Mouse (Mus musculus) limb, embryonic 13.5 days (tissue): ENCODE measurements around the gene Psen1. TPM values are rescaled to one million over a fixed set of nuclear protein-coding genes. Genes with fewer than 3 reads are reported as not detected.

ENCODE experiments used
- ATAC-seq: fragments of 200-750 bp; cut with Nextera tagmentation; 2 replicates; pipeline ENCODE4 v1.8.0; 2017; ENCODE audit warnings: low read depth, moderate number of reproducible peaks, moderate TSS enrichment; ENCODE audit not compliant: low FRiP score
- H3K27ac ChIP-seq: fragments of 300-500 bp; sonication (generic); 2 replicates; pipeline ENCODE4 v1.5.1; 2015; ENCODE audit warnings: inconsistent platforms, mild to moderate bottlenecking, moderate library complexity
- H3K27me3 ChIP-seq: fragments of 300-500 bp; sonication (generic); 2 replicates; pipeline ENCODE4 v1.6.1; 2015; ENCODE audit warnings: mild to moderate bottlenecking, inconsistent platforms
- H3K36me3 ChIP-seq: fragments of 300-500 bp; sonication (generic); 2 replicates; pipeline ENCODE4 v1.6.1; 2015; ENCODE audit warnings: inconsistent platforms, mild to moderate bottlenecking, moderate library complexity
- H3K4me1 ChIP-seq: fragments of 300-500 bp; sonication (generic); 2 replicates; pipeline ENCODE4 v1.6.1; 2015; ENCODE audit warnings: inconsistent platforms
- H3K4me2 ChIP-seq: fragments of 300-500 bp; sonication (generic); replicated peaks from 2 replicates; pipeline ENCODE4 v1.6.1; 2015; ENCODE audit warnings: inconsistent platforms, mild to moderate bottlenecking, moderate library complexity
- H3K4me3 ChIP-seq: fragments of 300-500 bp; sonication (generic); 2 replicates; pipeline ENCODE4 v1.5.1; 2015; ENCODE audit warnings: moderate library complexity, mild to moderate bottlenecking, inconsistent platforms
- H3K9ac ChIP-seq: fragments of 300-500 bp; sonication (generic); 2 replicates; pipeline ENCODE4 v1.6.1; 2015; ENCODE audit warnings: mild to moderate bottlenecking, inconsistent platforms
- H3K9me3 ChIP-seq: fragments of 300-500 bp; sonication (generic); 2 replicates; pipeline ENCODE4 v1.6.1; 2016; ENCODE audit warnings: inconsistent platforms
- WGBS: fragments of 180-500 bp; shearing (Covaris S2); methylation state at CpG from one replicate; pipeline ENCODE4 v1.1.7; 2015; 5-methylcytosine and 5-hydroxymethylcytosine counted together
- polyA plus RNA-seq: library from polyadenylated mRNA; unstranded; fragments of >200 nt; fragmentation: Nextera tagmentation; extraction: Ambion mirVana; gene quantifications from 2 replicates; pipeline ENCODE4 v1.2.1, GENCODE M21; 2015

The Psen1 gene
- polyA plus RNA-seq, 1 experiment from 2014 or later, result 60.1 TPM

GRCm38 (mm10) chr12:83764044-83764365 is 76.1 kb downstream of the Psen1 start:
- Histone ChIP-seq H3K27me3 (peaks cover 21% of the 10 kb centered on the region; the same call in 1 of the 2 replicates), H3K4me3 (peak overlapping the region; percentile 38), H3K36me3 (no peaks in the 10 kb centered on the region), H3K27ac (no peak overlapping the region), H3K4me2 (peak overlapping the region; percentile 72), H3K4me1 (peaks cover 53% of the 10 kb centered on the region), H3K9ac (peak overlapping the region; percentile 54), H3K9me3 (no peaks in the 10 kb centered on the region)
- WGBS, result 6% methylated on average over 14 of the region's 14 CpGs
- peak; percentile 21; the same call in 1 of the 2 replicates for ATAC-seq

- peak overlapping the region; percentile 38 for H3K4me3 ChIP-seq
- no peak for ATAC-seq
- no peak overlapping the region for H3K9ac ChIP-seq
- peaks cover 22% of the 10 kb centered on the region; the same call in 1 of the 2 replicates for H3K27me3 ChIP-seq
- H3K9me3 ChIP-seq, result no peaks in the 10 kb centered on the region
- H3K4me2 ChIP-seq, result peak overlapping the region; percentile 72
- 69% methylated on average over 10 of the region's 10 CpGs for WGBS
- peaks cover 58% of the 10 kb centered on the region for H3K4me1 ChIP-seq
- no peaks in the 10 kb centered on the region for H3K36me3 ChIP-seq
- H3K27ac ChIP-seq, result no peak overlapping the region
Measured at GRCm38 (mm10) chr12:83764519-83764918, 76.6 kb downstream of the Psen1 start.

- no peaks in the 10 kb centered on the region for H3K36me3 ChIP-seq
- ATAC-seq, result no peak
- no peak overlapping the region for H3K4me2 ChIP-seq
- peaks cover 71% of the 10 kb centered on the region for H3K4me1 ChIP-seq
- H3K9ac ChIP-seq, result no peak overlapping the region
- peaks cover 31% of the 10 kb centered on the region; the same call in 1 of the 2 replicates for H3K27me3 ChIP-seq
- no peak overlapping the region for H3K27ac ChIP-seq
- no peaks in the 10 kb centered on the region for H3K9me3 ChIP-seq
- H3K4me3 ChIP-seq, result no peak overlapping the region
- 43% methylated on average over 13 of the region's 13 CpGs for WGBS
Measured at GRCm38 (mm10) chr12:83765965-83766603, 78.1 kb downstream of the Psen1 start.

DNA sequence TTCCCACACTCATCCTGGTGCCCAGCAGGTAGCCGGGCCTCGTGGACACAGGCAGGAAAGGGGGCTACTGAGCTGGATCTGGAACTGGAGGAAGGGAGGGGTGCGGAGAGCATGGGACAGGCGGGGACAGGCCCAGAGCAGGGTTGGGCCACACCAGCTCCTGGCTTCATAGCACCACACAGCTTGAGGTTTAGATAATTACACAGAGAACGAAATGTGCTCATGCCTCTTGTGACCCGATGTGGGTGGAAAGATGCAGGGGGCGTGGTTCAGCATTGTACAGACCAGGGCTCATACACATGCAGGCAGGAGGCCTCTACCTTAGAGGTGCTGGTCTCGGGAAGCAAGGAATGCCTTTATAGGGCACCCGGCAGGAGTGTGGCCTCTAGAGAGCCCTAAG is 79.9 kb downstream of the Psen1 start:
- Histone ChIP-seq H3K4me3 (no peak overlapping the region), H3K4me1 (peaks cover 64% of the 10 kb centered on the region), H3K9ac (no peak overlapping the region), H3K9me3 (no peaks in the 10 kb centered on the region), H3K27me3 (peaks cover 36% of the 10 kb centered on the region; the same call in 1 of the 2 replicates), H3K36me3 (no peaks in the 10 kb centered on the region), H3K4me2 (no peak overlapping the region), H3K27ac (no peak overlapping the region; the same call in 1 of the 2 replicates)
- 50% methylated on average over 9 of the region's 9 CpGs for WGBS
- ATAC-seq, result no peak

GRCm38 (mm10) chr12:83768235-83768899 is 80.4 kb downstream of the Psen1 start:
- Histone ChIP-seq H3K9me3 (no peaks in the 10 kb centered on the region), H3K4me1 (peaks cover 58% of the 10 kb centered on the region), H3K4me3 (no peak overlapping the region), H3K27me3 (peaks cover 36% of the 10 kb centered on the region; the same call in 1 of the 2 replicates), H3K36me3 (no peaks in the 10 kb centered on the region), H3K27ac (no peak overlapping the region), H3K4me2 (no peak overlapping the region), H3K9ac (no peak overlapping the region)
- WGBS, result 35% methylated on average over 14 of the region's 14 CpGs
- ATAC-seq, result no peak

DNA sequence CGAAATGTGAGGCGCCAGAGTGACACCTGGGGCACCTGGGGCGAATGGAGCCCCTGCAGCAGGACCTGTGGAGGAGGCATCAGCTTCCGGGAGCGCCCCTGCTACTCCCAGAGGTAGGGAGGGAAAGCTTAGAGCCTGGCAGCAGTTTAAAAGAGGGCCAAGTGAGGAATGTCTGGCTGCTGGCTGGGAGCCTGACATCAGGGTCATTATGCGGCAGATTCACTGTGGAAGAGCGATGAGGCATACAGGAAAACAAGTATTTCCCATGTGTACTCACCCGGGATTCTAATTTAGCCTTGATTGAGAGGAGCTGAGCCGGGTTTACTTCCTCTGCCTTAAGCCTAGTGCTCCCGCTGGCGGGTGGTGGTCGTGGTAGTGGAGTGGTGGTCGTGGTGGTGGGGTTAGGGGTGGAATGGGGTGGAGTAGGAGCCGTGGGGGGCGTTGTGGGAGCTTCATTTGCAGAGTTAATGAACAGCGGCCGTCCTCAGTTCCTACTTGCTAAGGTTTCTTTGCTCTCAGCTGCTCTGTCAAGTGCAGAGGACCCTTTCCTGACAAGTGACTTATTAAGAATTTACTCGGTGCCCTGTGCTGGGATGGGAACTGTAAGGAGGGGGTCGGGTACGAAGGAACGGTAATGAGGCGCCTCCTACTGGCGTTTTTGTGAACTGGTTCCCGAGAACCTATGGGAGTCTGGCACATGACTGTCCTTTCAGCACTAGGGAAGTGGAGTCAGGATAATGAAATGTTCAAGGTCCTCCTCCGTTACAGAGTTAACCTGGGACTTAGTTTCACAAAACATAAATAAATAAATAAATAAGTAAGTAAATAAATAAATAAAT is 82.7 kb downstream of the Psen1 start:
- peak overlapping the region; percentile 49 for H3K4me2 ChIP-seq
- ATAC-seq, result peak; percentile 29; the same call in 1 of the 2 replicates
- 5% methylated on average over 25 of the region's 25 CpGs for WGBS
- no peak overlapping the region for H3K4me3 ChIP-seq
- H3K27me3 ChIP-seq, result peaks cover 29% of the 10 kb centered on the region; the same call in 1 of the 2 replicates
- H3K4me1 ChIP-seq, result peaks cover 46% of the 10 kb centered on the region
- no peak overlapping the region; the same call in 1 of the 2 replicates for H3K27ac ChIP-seq
- no peaks in the 10 kb centered on the region for H3K9me3 ChIP-seq
- H3K9ac ChIP-seq, result peak overlapping the region; percentile 45; the same call in 1 of the 2 replicates
- H3K36me3 ChIP-seq, result no peaks in the 10 kb centered on the region

DNA sequence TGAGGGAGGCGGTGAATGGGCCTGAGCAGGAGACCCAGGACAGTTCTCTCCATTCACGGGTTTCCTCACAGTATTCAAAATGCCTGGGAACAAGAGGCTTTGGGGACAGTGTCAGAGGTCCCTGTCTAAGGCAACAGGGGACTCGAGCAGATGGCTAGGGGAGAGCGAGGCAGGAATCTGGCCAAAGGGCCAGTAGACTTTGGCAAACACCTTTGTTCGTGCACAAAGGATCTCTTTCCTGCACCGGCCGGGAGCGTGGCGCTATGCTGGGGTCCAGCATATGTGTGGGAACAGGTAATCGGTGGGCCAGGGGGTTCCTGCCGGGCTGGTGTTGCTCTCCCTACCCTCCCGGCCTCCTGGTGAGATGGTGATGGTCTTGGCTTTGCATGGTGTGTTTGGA is 87.7 kb downstream of the Psen1 start:
- Histone ChIP-seq H3K9ac (no peak overlapping the region), H3K27me3 (peaks cover 5% of the 10 kb centered on the region; the same call in 1 of the 2 replicates), H3K4me3 (no peak overlapping the region), H3K36me3 (no peaks in the 10 kb centered on the region), H3K4me1 (peaks cover 2% of the 10 kb centered on the region), H3K4me2 (no peak overlapping the region), H3K9me3 (no peaks in the 10 kb centered on the region), H3K27ac (no peak overlapping the region)
- 76% methylated on average over 12 of the region's 12 CpGs for WGBS
- ATAC-seq, result no peak

- H3K9ac ChIP-seq, result no peak overlapping the region
- no peak overlapping the region for H3K4me3 ChIP-seq
- peaks cover under 1% of the 10 kb centered on the region; the same call in 1 of the 2 replicates for H3K27me3 ChIP-seq
- no peaks in the 10 kb centered on the region for H3K9me3 ChIP-seq
- H3K4me1 ChIP-seq, result no peaks in the 10 kb centered on the region
- 86% methylated on average over 7 of the region's 7 CpGs for WGBS
- no peak overlapping the region for H3K27ac ChIP-seq
- no peak for ATAC-seq
- H3K4me2 ChIP-seq, result no peak overlapping the region
- H3K36me3 ChIP-seq, result no peaks in the 10 kb centered on the region
Measured at GRCm38 (mm10) chr12:83776766-83777165, 88.8 kb downstream of the Psen1 start.

DNA sequence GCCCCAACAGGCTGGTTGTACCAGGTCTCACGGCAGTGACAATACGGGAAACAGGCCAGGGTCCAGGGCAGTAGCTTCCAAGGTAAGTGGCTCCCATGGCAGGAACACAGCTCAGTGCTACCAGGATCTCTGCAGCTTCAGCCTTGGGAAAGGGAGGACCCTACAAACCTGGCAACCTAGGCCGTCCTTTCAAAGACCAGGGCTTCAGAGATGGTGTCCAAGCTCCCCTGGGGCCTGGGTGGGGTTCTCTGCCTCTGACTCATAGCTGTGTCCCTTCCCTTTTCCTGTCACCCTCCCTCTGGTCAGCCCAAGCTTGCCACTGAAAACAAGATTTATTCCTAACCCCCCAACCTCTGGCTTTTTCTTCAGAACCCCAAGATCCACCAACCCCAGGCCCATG is 92.2 kb downstream of the Psen1 start:
- no peak for ATAC-seq
- H3K4me3 ChIP-seq, result no peak overlapping the region
- no peak overlapping the region for H3K9ac ChIP-seq
- 92% methylated on average over 3 of the region's 3 CpGs for WGBS
- H3K36me3 ChIP-seq, result no peaks in the 10 kb centered on the region
- no peak overlapping the region for H3K27ac ChIP-seq
- H3K4me1 ChIP-seq, result no peaks in the 10 kb centered on the region
- no peaks in the 10 kb centered on the region; the same call in 1 of the 2 replicates for H3K27me3 ChIP-seq
- no peaks in the 10 kb centered on the region for H3K9me3 ChIP-seq
- H3K4me2 ChIP-seq, result no peak overlapping the region

DNA sequence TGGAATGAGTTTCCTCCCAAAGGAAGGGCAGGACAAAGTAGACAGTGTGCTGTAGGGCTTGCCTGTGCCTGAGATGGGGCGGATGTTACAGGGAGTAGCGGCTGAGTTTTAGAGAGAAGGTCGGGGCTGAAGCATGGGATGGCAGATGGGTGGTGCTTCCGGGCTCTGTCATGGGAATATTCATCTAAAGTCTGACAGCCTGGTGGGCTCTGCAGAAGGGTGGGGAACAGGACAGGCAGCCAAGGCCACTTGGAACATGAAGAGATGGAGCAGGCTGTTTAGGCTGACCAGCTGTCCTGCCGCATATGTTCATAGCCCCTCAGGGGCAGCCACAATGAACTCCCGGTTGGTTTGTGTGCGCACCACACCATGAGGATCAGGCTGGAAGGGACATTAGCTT is 93.3 kb downstream of the Psen1 start:
- WGBS, result 73% methylated on average over 7 of the region's 7 CpGs
- no peak overlapping the region for H3K9ac ChIP-seq
- peak; percentile 10; the same call in 1 of the 2 replicates for ATAC-seq
- H3K9me3 ChIP-seq, result no peaks in the 10 kb centered on the region
- no peaks in the 10 kb centered on the region for H3K27me3 ChIP-seq
- H3K4me1 ChIP-seq, result no peaks in the 10 kb centered on the region
- no peaks in the 10 kb centered on the region for H3K36me3 ChIP-seq
- no peak overlapping the region for H3K4me2 ChIP-seq
- no peak overlapping the region for H3K4me3 ChIP-seq
- no peak overlapping the region for H3K27ac ChIP-seq

GRCm38 (mm10) chr12:83781640-83782278 is 93.8 kb downstream of the Psen1 start:
- H3K36me3 ChIP-seq, result no peaks in the 10 kb centered on the region
- no peaks in the 10 kb centered on the region for H3K9me3 ChIP-seq
- H3K4me3 ChIP-seq, result no peak overlapping the region
- WGBS, result 70% methylated on average over 23 of the region's 23 CpGs
- H3K9ac ChIP-seq, result no peak overlapping the region
- no peaks in the 10 kb centered on the region for H3K4me1 ChIP-seq
- no peak overlapping the region for H3K27ac ChIP-seq
- peak; percentile 5; the same call in 1 of the 2 replicates for ATAC-seq
- no peak overlapping the region for H3K4me2 ChIP-seq
- no peaks in the 10 kb centered on the region for H3K27me3 ChIP-seq
